Comparison of ENCODE assay signal across 18 mouse cellular contexts in the genomic region with DNA sequence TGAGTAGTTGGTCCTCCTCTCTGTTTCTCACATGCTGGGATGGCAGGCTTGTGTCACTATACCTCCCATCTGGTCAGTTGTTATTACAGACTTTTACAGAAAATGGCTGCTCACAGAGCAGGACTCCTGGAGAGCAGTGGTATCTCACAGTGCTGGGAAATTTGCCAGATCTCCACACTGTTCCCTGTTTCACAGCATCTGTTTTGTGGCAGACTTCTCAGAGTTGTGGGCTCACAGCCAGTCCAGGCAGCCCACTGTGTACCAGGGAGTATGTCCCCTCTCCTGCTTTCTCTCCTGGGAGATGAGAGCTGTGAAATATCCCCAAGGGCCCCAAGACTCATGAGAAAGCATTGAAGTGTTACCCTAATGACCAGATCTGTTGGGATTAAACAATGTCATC. TPM values are rescaled to one million over a fixed set of nuclear protein-coding genes. Genes with fewer than 3 reads are reported as not detected.
A peak's percentile ranks its signal among the peaks of the same experiment; 100 is the strongest.
DNase-seq lines count a peak whose midpoint lies in the region; ATAC-seq lines count a peak whose summit lies in the region.
"Had no signal": no experiment of that assay in that cellular context is flagged by ENCODE, and none has a peak within 500 bp of the region (broad histone marks: within the 10 kb centered on the region; RNA-seq: fewer than 3 reads in every experiment).

No protein-coding gene starts in this region.

- no peaks in the 10 kb centered on the region for H3K27me3 ChIP-seq in forebrain, embryonic 15.5 days
- H3K27me3 ChIP-seq in forebrain, embryonic 11.5 days (ENCODE audit: control insufficient read depth, insufficient read depth, low read length): no peaks in the 10 kb centered on the region
- H3K27me3 ChIP-seq: liver, embryonic 12.5 days had no signal

- peak; percentile 46; the same call in 1 of the 2 replicates for ATAC-seq in forebrain, embryonic 15.5 days (replicated peaks)
- no peak for ATAC-seq in forebrain, embryonic 11.5 days (replicated peaks; ENCODE audit: low FRiP score)
- ATAC-seq: activated CD4-positive, CD25-positive, alpha-beta regulatory T cell, adult 4 months; liver, embryonic 12.5 days had no signal

- no peak overlapping the region for H3K9ac ChIP-seq in forebrain, embryonic 15.5 days (replicated peaks)
- H3K9ac ChIP-seq in forebrain, embryonic 11.5 days (ENCODE audit: low read length): no peak overlapping the region
- H3K9ac ChIP-seq: liver, embryonic 12.5 days had no signal

- no peak overlapping the region for H3K4me2 ChIP-seq in forebrain, embryonic 15.5 days (replicated peaks)
- no peak overlapping the region for H3K4me2 ChIP-seq in forebrain, embryonic 11.5 days (ENCODE audit: low read depth, low read length, severe bottlenecking)
- H3K4me2 ChIP-seq: liver, embryonic 12.5 days had no signal

- no peak overlapping the region for H3K4me3 ChIP-seq in forebrain, embryonic 15.5 days
- H3K4me3 ChIP-seq in forebrain, embryonic 11.5 days (ENCODE audit: low read depth, low read length): no peak overlapping the region
- H3K4me3 ChIP-seq: liver, embryonic 12.5 days had no signal

- no peak for DNase-seq in forebrain, embryonic 11.5 days (ENCODE audit: low spot score)
- DNase-seq in layer of hippocampus, adult 11-12 months (ENCODE audit: low spot score): peak; percentile 69
- DNase-seq in layer of hippocampus, adult 9-10 months (ENCODE audit: low spot score): no peak
- DNase-seq in right cerebral cortex, adult 2 months (ENCODE audit: low spot score in 2 of 2): peak; percentile 25 to 27
- DNase-seq in right cerebral cortex, adult 18-20 months: no peak
- DNase-seq in telencephalon, adult 2 months (ENCODE audit: low read depth, low spot score): peak; percentile 21
- DNase-seq in ovary, postnatal 14 days (ENCODE audit: low spot score): no peak
- DNase-seq: B cell, adult 2 months; cerebellum, adult 9-11 months; gastrocnemius, postnatal 36 days; thymus, postnatal 14 days had no signal

- no peaks in the 10 kb centered on the region for H3K9me3 ChIP-seq in forebrain, embryonic 15.5 days
- no peaks in the 10 kb centered on the region for H3K9me3 ChIP-seq in forebrain, embryonic 11.5 days (ENCODE audit: control insufficient read depth, low read length)
- H3K9me3 ChIP-seq: G1E; liver, embryonic 12.5 days had no signal

- H3K4me1 ChIP-seq in forebrain, embryonic 15.5 days: no peaks in the 10 kb centered on the region
- H3K4me1 ChIP-seq in forebrain, embryonic 11.5 days (replicated peaks; ENCODE audit: control insufficient read depth, insufficient read depth, low read length): no peaks in the 10 kb centered on the region
- H3K4me1 ChIP-seq: liver, embryonic 12.5 days had no signal

- 0 out of 2 replicates have a peak, but pooled peaks cover 5% of the 10 kb centered on the region for H3K36me3 ChIP-seq in forebrain, embryonic 15.5 days
- no peaks in the 10 kb centered on the region for H3K36me3 ChIP-seq in forebrain, embryonic 11.5 days (ENCODE audit: control insufficient read depth, insufficient read depth, low read length)
- H3K36me3 ChIP-seq: G1E; liver, embryonic 12.5 days had no signal

- peak overlapping the region; percentile 12; the same call in 1 of the 2 replicates for H3K27ac ChIP-seq in forebrain, embryonic 15.5 days (replicated peaks)
- no peak overlapping the region for H3K27ac ChIP-seq in forebrain, embryonic 11.5 days (ENCODE audit: low read depth, low read length)
- H3K27ac ChIP-seq: liver, embryonic 12.5 days; macrophage had no signal

RNA-seq across cellular contexts. Expression of a gene that starts 12.6 kb away (rescaled TPM):
- 50.8 and 64.3 TPM in 2 replicates for polyA plus RNA-seq in forebrain, embryonic 15.5 days (2015; fragmentation: Nextera tagmentation; extraction: Ambion mirVana)
- polyA plus RNA-seq in forebrain, embryonic 11.5 days (2014; fragmentation: Nextera tagmentation; extraction: Ambion mirVana): 33.5 and 36.1 TPM in 2 replicates
- polyA plus RNA-seq: activated CD4-positive, CD25-positive, alpha-beta regulatory T cell, adult 4 months; G1E; macrophage had no signal

RNA-seq across cellular contexts. Expression of a gene that starts 13.0 kb away (rescaled TPM):
- polyA plus RNA-seq in forebrain, embryonic 15.5 days (2015; fragmentation: Nextera tagmentation; extraction: Ambion mirVana): 0.11 and 0.14 TPM in 2 replicates
- 0.35 and 0.36 TPM in 2 replicates for polyA plus RNA-seq in forebrain, embryonic 11.5 days (2014; fragmentation: Nextera tagmentation; extraction: Ambion mirVana)
- polyA plus RNA-seq: activated CD4-positive, CD25-positive, alpha-beta regulatory T cell, adult 4 months; G1E; large intestine, adult 2 months; liver, embryonic 12.5 days; macrophage; spleen, adult 2 months had no signal

RNA-seq across cellular contexts. Expression of a gene that starts 21.1 kb away (rescaled TPM):
- 50.2 and 52.8 TPM in 2 replicates for polyA plus RNA-seq in forebrain, embryonic 15.5 days (2015; fragmentation: Nextera tagmentation; extraction: Ambion mirVana)
- 74.5 and 75.4 TPM in 2 replicates for polyA plus RNA-seq in forebrain, embryonic 11.5 days (2014; fragmentation: Nextera tagmentation; extraction: Ambion mirVana)

RNA-seq across cellular contexts. Expression of a gene that starts 25.2 kb away (rescaled TPM):
- polyA plus RNA-seq in forebrain, embryonic 15.5 days (2015; fragmentation: Nextera tagmentation; extraction: Ambion mirVana): 103 and 106 TPM in 2 replicates
- 71.5 and 77.4 TPM in 2 replicates for polyA plus RNA-seq in forebrain, embryonic 11.5 days (2014; fragmentation: Nextera tagmentation; extraction: Ambion mirVana)

RNA-seq across cellular contexts. Expression of a gene that starts 44.5 kb away (rescaled TPM):
- polyA plus RNA-seq in forebrain, embryonic 15.5 days (2015; fragmentation: Nextera tagmentation; extraction: Ambion mirVana): 0.08 and 0.29 TPM in 2 replicates
- polyA plus RNA-seq in forebrain, embryonic 11.5 days (2014; fragmentation: Nextera tagmentation; extraction: Ambion mirVana): 0.16 and 0.23 TPM in 2 replicates

Comparison
In these comparisons a context has a peak if more than half of its experiments do, and no peak if none do; other contexts are left out.
1. DNase-seq: peak in layer of hippocampus, adult 11-12 months (single experiment), right cerebral cortex, adult 2 months (2 of 2) and telencephalon, adult 2 months (single experiment); none in forebrain, embryonic 11.5 days (single experiment), layer of hippocampus, adult 9-10 months (single experiment), right cerebral cortex, adult 18-20 months (single experiment) and ovary, postnatal 14 days (single experiment).